Mouse (Mus musculus) hindbrain, embryonic 16.5 days (tissue): Measurements from ENCODE around the gene A830005F24Rik. TPM values are rescaled to one million over a fixed set of nuclear protein-coding genes. Genes with fewer than 3 reads are reported as not detected.
"Not testable (repeated sequence)": the region's sequence is repeated elsewhere in the genome, so short reads cannot be mapped to it uniquely, and the experiment has no call there.

Experiments
- ATAC-seq: fragments of 200-750 bp; cut with Nextera tagmentation; 2 replicates; pipeline ENCODE4 v1.8.0; 2017; ENCODE audit warnings: moderate TSS enrichment, moderate library complexity
- H3K27ac ChIP-seq: fragments of 300-500 bp; sonication (generic); 2 replicates; pipeline ENCODE4 v1.5.1; 2014; ENCODE audit warnings: low read depth, mild to moderate bottlenecking, control low read depth, low read length, moderate library complexity
- H3K27me3 ChIP-seq: fragments of 300-500 bp; sonication (generic); replicated peaks from 2 replicates; pipeline ENCODE4 v1.6.1; 2014; ENCODE audit warnings: low read length; ENCODE audit not compliant: control insufficient read depth, insufficient read depth
- H3K36me3 ChIP-seq: fragments of 300-500 bp; sonication (generic); 2 replicates; pipeline ENCODE4 v1.6.1; 2014; ENCODE audit warnings: mild to moderate bottlenecking, low read length, moderate library complexity, mixed read lengths; ENCODE audit not compliant: control insufficient read depth, insufficient read depth
- H3K4me1 ChIP-seq: fragments of 300-500 bp; sonication (generic); 2 replicates; pipeline ENCODE4 v1.6.1; 2014; ENCODE audit warnings: low read depth, low read length; ENCODE audit not compliant: control insufficient read depth, insufficient read depth
- H3K4me2 ChIP-seq: fragments of 300-500 bp; sonication (generic); 2 replicates; pipeline ENCODE4 v1.6.1; 2014; ENCODE audit warnings: mild to moderate bottlenecking, low read length, control low read depth, moderate library complexity
- H3K4me3 ChIP-seq: fragments of 300-500 bp; sonication (generic); 2 replicates; pipeline ENCODE4 v1.5.1; 2014; ENCODE audit warnings: mild to moderate bottlenecking, low read length, control low read depth, moderate library complexity
- H3K9ac ChIP-seq: fragments of 300-500 bp; sonication (generic); 2 replicates; pipeline ENCODE4 v1.6.1; 2014; ENCODE audit warnings: low read depth, mild to moderate bottlenecking, control low read depth, low read length, moderate library complexity
- H3K9me3 ChIP-seq: fragments of 300-500 bp; sonication (generic); 2 replicates; pipeline ENCODE4 v1.6.1; 2014; ENCODE audit warnings: mild to moderate bottlenecking, low read length, moderate library complexity; ENCODE audit not compliant: control insufficient read depth
- WGBS: fragments of 180-500 bp; shearing (Covaris S2); extraction: QIAGEN DNeasy Blood & Tissue Kit; methylation state at CpG from one replicate; pipeline ENCODE4 v1.1.7; 2014; 5-methylcytosine and 5-hydroxymethylcytosine counted together
- polyA plus RNA-seq: library from polyadenylated mRNA; unstranded; fragments of >200 nt; fragmentation: Nextera tagmentation; extraction: Ambion mirVana; gene quantifications from 2 replicates; pipeline ENCODE4 v1.2.1, GENCODE M21; 2015

The A830005F24Rik gene
- polyA plus RNA-seq, 1 experiment from 2014 or later, result 4.0 TPM

GRCm38 (mm10) chr13:48498676-48499075 is 14.7 kb upstream of the A830005F24Rik start:
- ATAC-seq, result no peak
- 67% methylated on average over 4 of the region's 4 CpGs for WGBS
- 0 out of 2 replicates have a peak, but pooled peaks cover 2% of the 10 kb centered on the region for H3K9me3 ChIP-seq
- no peaks in the 10 kb centered on the region for H3K27me3 ChIP-seq
- H3K9ac ChIP-seq, result no peak overlapping the region
- H3K4me2 ChIP-seq, result no peak overlapping the region
- peaks cover 4% of the 10 kb centered on the region for H3K4me1 ChIP-seq
- H3K4me3 ChIP-seq, result no peak overlapping the region
- no peak overlapping the region for H3K27ac ChIP-seq
- peaks cover 20% of the 10 kb centered on the region for H3K36me3 ChIP-seq

- ATAC-seq, result no peak
- no peak overlapping the region for H3K4me3 ChIP-seq
- no peaks in the 10 kb centered on the region for H3K27me3 ChIP-seq
- no peak overlapping the region for H3K4me2 ChIP-seq
- H3K9ac ChIP-seq, result no peak overlapping the region
- H3K4me1 ChIP-seq, result peaks cover 4% of the 10 kb centered on the region
- H3K36me3 ChIP-seq, result peaks cover 35% of the 10 kb centered on the region
- no peaks in the 10 kb centered on the region for H3K9me3 ChIP-seq
- no peak overlapping the region for H3K27ac ChIP-seq
- WGBS, result 93% methylated on average over 5 of the region's 5 CpGs
These were observed 10.9 kb upstream of the A830005F24Rik start for GRCm38 (mm10) chr13:48502422-48502821.

GRCm38 (mm10) chr13:48508661-48509060 is 4.7 kb upstream of the A830005F24Rik start:
- Histone ChIP-seq H3K4me2 (no peak overlapping the region), H3K27me3 (no peaks in the 10 kb centered on the region), H3K4me1 (peaks cover 7% of the 10 kb centered on the region), H3K4me3 (no peak overlapping the region), H3K9me3 (no peaks in the 10 kb centered on the region), H3K9ac (no peak overlapping the region), H3K36me3 (peaks cover 20% of the 10 kb centered on the region), H3K27ac (no peak overlapping the region)
- 95% methylated on average over 9 of the region's 9 CpGs for WGBS
- ATAC-seq, result no peak

- no peaks in the 10 kb centered on the region for H3K27me3 ChIP-seq
- H3K4me1 ChIP-seq, result peaks cover 7% of the 10 kb centered on the region
- 87% methylated on average over 4 of the region's 4 CpGs for WGBS
- no peaks in the 10 kb centered on the region for H3K36me3 ChIP-seq
- no peak overlapping the region for H3K27ac ChIP-seq
- H3K9ac ChIP-seq, result no peak overlapping the region
- H3K4me3 ChIP-seq, result no peak overlapping the region
- H3K4me2 ChIP-seq, result no peak overlapping the region
- peaks cover 3% of the 10 kb centered on the region for H3K9me3 ChIP-seq
- no peak for ATAC-seq
These were observed 2.5 kb downstream of the A830005F24Rik start for GRCm38 (mm10) chr13:48515861-48516260.

- H3K9me3 ChIP-seq, H3K9ac ChIP-seq, H3K27me3 ChIP-seq, ATAC-seq, H3K36me3 ChIP-seq, H3K27ac ChIP-seq, H3K4me1 ChIP-seq, H3K4me3 ChIP-seq, H3K4me2 ChIP-seq: not testable (repeated sequence)
These were observed 5.8 kb downstream of the A830005F24Rik start for GRCm38 (mm10) chr13:48519122-48519521.

GRCm38 (mm10) chr13:48525745-48526144 is 12.4 kb downstream of the A830005F24Rik start:
- H3K4me1 ChIP-seq, result no peaks in the 10 kb centered on the region
- no peaks in the 10 kb centered on the region for H3K27me3 ChIP-seq
- no peak overlapping the region for H3K4me3 ChIP-seq
- H3K27ac ChIP-seq, result no peak overlapping the region
- H3K36me3 ChIP-seq, result no peaks in the 10 kb centered on the region
- WGBS, result 83% methylated on average over 5 of the region's 5 CpGs
- H3K4me2 ChIP-seq, result no peak overlapping the region
- ATAC-seq, result no peak
- no peaks in the 10 kb centered on the region for H3K9me3 ChIP-seq
- H3K9ac ChIP-seq, result no peak overlapping the region

GRCm38 (mm10) chr13:48528123-48528871 is 14.9 kb downstream of the A830005F24Rik start:
- peak; percentile 83 for ATAC-seq

GRCm38 (mm10) chr13:48529028-48529427 is 15.7 kb downstream of the A830005F24Rik start:
- ATAC-seq, result 0 out of 2 replicates have a peak, but pooled peaks have one; percentile 16
- Histone ChIP-seq H3K4me3 (no peak overlapping the region), H3K4me1 (no peaks in the 10 kb centered on the region), H3K27me3 (no peaks in the 10 kb centered on the region), H3K36me3 (no peaks in the 10 kb centered on the region), H3K27ac (no peak overlapping the region), H3K9me3 (no peaks in the 10 kb centered on the region), H3K4me2 (no peak overlapping the region), H3K9ac (no peak overlapping the region)
- WGBS, result 54% methylated on average over 2 of the region's 2 CpGs

More at GRCm38 (mm10) chr13:48528123-48528871, 14.9 kb downstream of the A830005F24Rik start:
- Histone ChIP-seq H3K27ac (no peak overlapping the region), H3K4me2 (no peak overlapping the region), H3K4me1 (no peaks in the 10 kb centered on the region), H3K9me3 (no peaks in the 10 kb centered on the region), H3K9ac (no peak overlapping the region), H3K27me3 (no peaks in the 10 kb centered on the region), H3K4me3 (no peak overlapping the region), H3K36me3 (no peaks in the 10 kb centered on the region)
- 53% methylated on average over 15 of the region's 15 CpGs for WGBS

- ATAC-seq, result peak; percentile 24; the same call in 1 of the 2 replicates
- no peaks in the 10 kb centered on the region for H3K9me3 ChIP-seq
- 75% methylated on average over 2 of the region's 2 CpGs for WGBS
- H3K27ac ChIP-seq, result no peak overlapping the region
- no peak overlapping the region for H3K9ac ChIP-seq
- no peaks in the 10 kb centered on the region for H3K27me3 ChIP-seq
- no peaks in the 10 kb centered on the region for H3K36me3 ChIP-seq
- no peak overlapping the region for H3K4me3 ChIP-seq
- H3K4me1 ChIP-seq, result no peaks in the 10 kb centered on the region
- H3K4me2 ChIP-seq, result no peak overlapping the region
These were observed 17.3 kb downstream of the A830005F24Rik start for GRCm38 (mm10) chr13:48530685-48531084.
